Mouse (Mus musculus): ENCODE data around the gene Fam19a2. TPM values are rescaled to one million over a fixed set of nuclear protein-coding genes. Genes with fewer than 3 reads are reported as not detected.

Gene Fam19a2
- total RNA-seq, 2 experiments from 2014 or later, result 51.7 to 52.9 TPM

- no peak for DNase-seq (ENCODE audit: low spot score in 2 of 2)
Measured at GRCm38 (mm10) chr10:123526059-123526458, 262.3 kb downstream of the Fam19a2 start.

- DNase-seq (ENCODE audit: low spot score in 2 of 2), result no peak
Measured at GRCm38 (mm10) chr10:123536143-123536542, 272.3 kb downstream of the Fam19a2 start.

GRCm38 (mm10) chr10:123548391-123548790 is 284.6 kb downstream of the Fam19a2 start:
- peak; percentile 37 to 77 for DNase-seq (ENCODE audit: low spot score in 2 of 2)

- no peak for DNase-seq (ENCODE audit: low spot score in 2 of 2)
Measured at GRCm38 (mm10) chr10:123567677-123568076, 303.9 kb downstream of the Fam19a2 start.

- DNase-seq (ENCODE audit: low spot score in 2 of 2), result no peak
Measured at GRCm38 (mm10) chr10:123570616-123571188, 306.9 kb downstream of the Fam19a2 start.

- DNase-seq (ENCODE audit: low spot score in 2 of 2), result no peak
Measured at GRCm38 (mm10) chr10:123572342-123573070, 308.7 kb downstream of the Fam19a2 start.

GRCm38 (mm10) chr10:123577823-123578222 is 314.0 kb downstream of the Fam19a2 start:
- peak in 1 of 2 experiments; percentile 22 for DNase-seq (ENCODE audit: low spot score in 2 of 2)

GRCm38 (mm10) chr10:123579012-123579411 is 315.2 kb downstream of the Fam19a2 start:
- no peak for DNase-seq (ENCODE audit: low spot score in 2 of 2)

GRCm38 (mm10) chr10:123595043-123595442 is 331.2 kb downstream of the Fam19a2 start:
- DNase-seq (ENCODE audit: low spot score in 2 of 2), result no peak

GRCm38 (mm10) chr10:123597059-123597458 is 333.3 kb downstream of the Fam19a2 start:
- no peak for DNase-seq (ENCODE audit: low spot score in 2 of 2)

GRCm38 (mm10) chr10:123605671-123606070 is 341.9 kb downstream of the Fam19a2 start:
- no peak for DNase-seq (ENCODE audit: low spot score in 2 of 2)

GRCm38 (mm10) chr10:123626691-123627090 is 362.9 kb downstream of the Fam19a2 start:
- DNase-seq (ENCODE audit: low spot score in 2 of 2), result no peak

GRCm38 (mm10) chr10:123629248-123629744 is 365.5 kb downstream of the Fam19a2 start:
- DNase-seq (ENCODE audit: low spot score in 2 of 2), result no peak

GRCm38 (mm10) chr10:123632029-123632428 is 368.2 kb downstream of the Fam19a2 start:
- no peak for DNase-seq (ENCODE audit: low spot score in 2 of 2)

- DNase-seq (ENCODE audit: low spot score in 2 of 2), result no peak
Measured at GRCm38 (mm10) chr10:123636655-123637054, 372.9 kb downstream of the Fam19a2 start.

GRCm38 (mm10) chr10:123637496-123637895 is 373.7 kb downstream of the Fam19a2 start:
- DNase-seq (ENCODE audit: low spot score in 2 of 2), result no peak

GRCm38 (mm10) chr10:123645568-123645967 is 381.8 kb downstream of the Fam19a2 start:
- no peak for DNase-seq (ENCODE audit: low spot score in 2 of 2)

- DNase-seq (ENCODE audit: low spot score in 2 of 2), result peak; percentile 36 to 38
Measured at GRCm38 (mm10) chr10:123671208-123671607, 407.4 kb downstream of the Fam19a2 start.

GRCm38 (mm10) chr10:123678284-123678864 is 414.6 kb downstream of the Fam19a2 start:
- no peak for DNase-seq (ENCODE audit: low spot score in 2 of 2)

GRCm38 (mm10) chr10:123682718-123683255 is 419.0 kb downstream of the Fam19a2 start:
- no peak for DNase-seq (ENCODE audit: low spot score in 2 of 2)

- DNase-seq (ENCODE audit: low spot score in 2 of 2), result no peak
Measured at GRCm38 (mm10) chr10:123692186-123692925, 428.6 kb downstream of the Fam19a2 start.

Data from layer of hippocampus, postnatal 14 days (tissue).